Mouse (Mus musculus) inflammation-experienced regulatory T-cells, adult 6 months (primary cell): ENCODE results near the gene Lekr1. TPM values are rescaled to one million over a fixed set of nuclear protein-coding genes. Genes with fewer than 3 reads are reported as not detected.

Experiments used
- ATAC-seq: one replicate; pipeline ENCODE4 v1.8.0; 2017
- polyA plus RNA-seq, 3 experiments: library from polyadenylated mRNA; unstranded; fragments of 100-300 nt; shearing (Covaris generic); gene quantifications; one replicate each; pipeline ENCODE4 v1.2.1; 2017

The Lekr1 gene
- polyA plus RNA-seq: under 1 TPM; 0.44 to 0.55 (median 0.49) TPM

- ATAC-seq: peak; percentile 96
Measured at GRCm38 (mm10) chr3:65665977-65666766, at the start of gene Lekr1. Lekr1 (plus strand) TSS chr3:65666228.

- ATAC-seq: no peak
Measured at GRCm38 (mm10) chr3:65617507-65617906, 48.5 kb upstream of the Lekr1 start.

GRCm38 (mm10) chr3:65619340-65619739 lies 46.7 kb upstream of the Lekr1 start:
- ATAC-seq: no peak

GRCm38 (mm10) chr3:65623057-65623456 lies 43.0 kb upstream of the Lekr1 start:
- no peak for ATAC-seq

GRCm38 (mm10) chr3:65625496-65626289 lies 40.3 kb upstream of the Lekr1 start:
- ATAC-seq: peak; percentile 32

GRCm38 (mm10) chr3:65626290-65626914 lies 39.6 kb upstream of the Lekr1 start:
- ATAC-seq: no peak

- no peak for ATAC-seq
Measured at GRCm38 (mm10) chr3:65627021-65627706, 38.9 kb upstream of the Lekr1 start.

GRCm38 (mm10) chr3:65627707-65628028 lies 38.4 kb upstream of the Lekr1 start:
- ATAC-seq: no peak

GRCm38 (mm10) chr3:65629565-65630112 lies 36.4 kb upstream of the Lekr1 start:
- no peak for ATAC-seq

- ATAC-seq: no peak
Measured at GRCm38 (mm10) chr3:65633604-65634003, 32.4 kb upstream of the Lekr1 start.

- ATAC-seq: no peak
Measured at GRCm38 (mm10) chr3:65635983-65636382, 30.0 kb upstream of the Lekr1 start.

GRCm38 (mm10) chr3:65637313-65637712 lies 28.7 kb upstream of the Lekr1 start:
- ATAC-seq: no peak

- ATAC-seq: no peak
Measured at GRCm38 (mm10) chr3:65638896-65639295, 27.1 kb upstream of the Lekr1 start.

GRCm38 (mm10) chr3:65639454-65640014 lies 26.5 kb upstream of the Lekr1 start:
- ATAC-seq: no peak

- no peak for ATAC-seq
Measured at GRCm38 (mm10) chr3:65642959-65643358, 23.1 kb upstream of the Lekr1 start.

- no peak for ATAC-seq
Measured at GRCm38 (mm10) chr3:65643654-65644053, 22.4 kb upstream of the Lekr1 start.

GRCm38 (mm10) chr3:65647592-65647991 lies 18.4 kb upstream of the Lekr1 start:
- no peak for ATAC-seq

- ATAC-seq: no peak
Measured at GRCm38 (mm10) chr3:65648913-65649312, 17.1 kb upstream of the Lekr1 start.

GRCm38 (mm10) chr3:65650156-65650815 lies 15.7 kb upstream of the Lekr1 start:
- ATAC-seq: peak; percentile 60

- no peak for ATAC-seq
Measured at GRCm38 (mm10) chr3:65654541-65655206, 11.4 kb upstream of the Lekr1 start.

- no peak for ATAC-seq
Measured at GRCm38 (mm10) chr3:65656451-65656850, 9.6 kb upstream of the Lekr1 start.
